Mouse (Mus musculus): Measurements from ENCODE around the gene Ypel3.

DNA sequence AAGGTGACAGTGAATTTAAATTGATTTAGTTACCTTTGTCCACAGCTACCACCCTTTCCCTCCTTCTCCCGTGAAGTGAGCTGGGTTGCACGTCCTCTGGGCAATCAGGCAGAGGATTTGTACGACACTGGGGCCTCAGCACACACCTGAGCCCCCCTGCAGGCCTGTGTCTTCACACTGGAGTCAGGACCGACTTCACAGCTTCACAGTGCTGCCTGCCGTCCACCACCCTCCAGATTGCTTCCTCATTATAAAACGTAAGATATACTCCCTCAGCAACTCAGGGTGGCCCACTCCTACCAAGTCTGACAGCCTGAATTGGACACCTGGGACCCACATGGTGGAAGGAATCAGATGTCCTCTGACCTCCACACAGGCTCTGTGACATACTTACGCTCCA lies 18.2 kb upstream of the Ypel3 start:
- TF ChIP-seq CTCF (IDR thresholded peaks at IDR 0.05; ENCODE audit: borderline replicate concordance, insufficient read depth, low read length): no peak
- TF ChIP-seq POLR2A (IDR thresholded peaks at IDR 0.05; ENCODE audit: low read depth, low read length): no peak

Data from embryonic fibroblast, embryonic 13.5 days (primary cell).